Mouse (Mus musculus): Measurements from ENCODE around the gene Psmc3ip. TPM values are rescaled to one million over a fixed set of nuclear protein-coding genes. Genes with fewer than 3 reads are reported as not detected.

The Psmc3ip gene
- total and polyA plus RNA-seq, 2 experiments from 2014 or later, result 5.3 to 10.3 TPM

DNA sequence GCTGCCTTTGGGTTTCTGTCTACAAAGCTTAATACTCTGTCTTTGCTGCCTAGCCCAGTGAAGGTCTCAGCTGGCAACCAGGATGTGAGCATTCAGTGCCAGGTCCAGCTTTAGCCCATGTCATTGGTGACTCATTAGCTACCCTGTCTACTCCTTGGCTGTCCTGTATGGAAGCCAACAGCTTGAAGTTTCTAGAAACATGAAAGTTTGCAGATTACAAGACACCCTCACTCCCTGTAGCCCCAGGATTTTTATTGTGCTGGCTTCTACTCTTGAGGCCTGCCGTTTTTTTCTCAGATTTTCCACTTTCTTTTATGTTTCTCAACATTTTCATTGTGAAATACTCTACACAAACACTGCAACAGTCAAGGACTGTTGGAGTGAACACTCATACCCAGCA, 5.3 kb downstream of the Psmc3ip start:
- Histone ChIP-seq H3K4me2 (ENCODE audit: low read depth, low read length, poor library complexity, severe bottlenecking) (no peak overlapping the region), H3K4me3 (ENCODE audit: low read depth, low read length) (no peak overlapping the region), H3K9ac (replicated peaks; ENCODE audit: low read length, poor library complexity, severe bottlenecking) (no peak overlapping the region), H3K9me3 (ENCODE audit: low read length) (no peaks in the 10 kb centered on the region), H3K36me3 (ENCODE audit: insufficient read depth, low read length) (peaks cover 51% of the 10 kb centered on the region), H3K27me3 (ENCODE audit: insufficient read depth, low read length) (no peaks in the 10 kb centered on the region), H3K4me1 (ENCODE audit: insufficient read depth, low read length) (peaks cover 12% of the 10 kb centered on the region), H3K27ac (ENCODE audit: low read depth, low read length) (no peak overlapping the region)
- ATAC-seq (ENCODE audit: low FRiP score) (no peak), DNase-seq (ENCODE audit: low spot score) (no peak)
- TF ChIP-seq CTCF (IDR thresholded peaks at IDR 0.05), result no peak
- 89% methylated on average over 1 of the region's 1 CpGs for WGBS

DNA sequence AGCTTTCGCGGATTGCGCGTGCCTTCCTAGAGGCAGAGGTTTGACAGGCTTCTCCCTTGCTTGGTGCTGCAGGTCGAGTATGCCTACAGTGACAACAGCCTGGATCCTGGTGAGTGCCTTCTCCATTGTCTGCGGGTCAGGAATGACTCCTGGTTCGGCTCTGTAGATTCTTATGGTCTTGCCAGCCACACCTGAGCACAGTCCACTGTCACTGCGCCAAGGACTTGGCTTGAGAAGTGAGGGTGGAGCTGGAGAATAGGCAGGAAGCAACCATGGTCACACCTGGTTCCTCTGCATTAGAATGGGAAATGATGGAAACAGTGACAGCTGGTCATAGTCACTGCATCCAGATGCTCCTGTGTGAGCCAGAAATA, 7.6 kb downstream of the Psmc3ip start:
- Histone ChIP-seq H3K27me3 (ENCODE audit: insufficient read depth, low read length) (no peaks in the 10 kb centered on the region), H3K4me3 (ENCODE audit: low read depth, low read length) (peak overlapping the region; percentile 81), H3K9me3 (ENCODE audit: low read length) (no peaks in the 10 kb centered on the region), H3K4me2 (ENCODE audit: low read depth, low read length, poor library complexity, severe bottlenecking) (peak overlapping the region; percentile 88), H3K4me1 (ENCODE audit: insufficient read depth, low read length) (peaks cover 20% of the 10 kb centered on the region), H3K36me3 (ENCODE audit: insufficient read depth, low read length) (peaks cover 46% of the 10 kb centered on the region), H3K9ac (replicated peaks; ENCODE audit: low read length, poor library complexity, severe bottlenecking) (peak overlapping the region; percentile 91), H3K27ac (ENCODE audit: low read depth, low read length) (peak overlapping the region; percentile 81)
- 10% methylated on average over 8 of the region's 8 CpGs for WGBS
- DNase-seq (ENCODE audit: low spot score) (peak; percentile 38), ATAC-seq (ENCODE audit: low FRiP score) (no peak)
- no peak for TF ChIP-seq CTCF (IDR thresholded peaks at IDR 0.05)

- peak within 1 kb of the TSS; percentile 88 for H3K4me2 ChIP-seq (ENCODE audit: low read depth, low read length, poor library complexity, severe bottlenecking)
- no peaks in the 10 kb centered on the region for H3K27me3 ChIP-seq (ENCODE audit: insufficient read depth, low read length)
- H3K36me3 ChIP-seq (ENCODE audit: insufficient read depth, low read length), result peaks cover 40% of the 10 kb centered on the region
- H3K4me3 ChIP-seq (ENCODE audit: low read depth, low read length), result peak within 1 kb of the TSS; percentile 81
- TF ChIP-seq CTCF (IDR thresholded peaks at IDR 0.05), result no peak
- no peaks in the 10 kb centered on the region for H3K9me3 ChIP-seq (ENCODE audit: low read length)
- 1% methylated on average over 50 of the region's 52 CpGs for WGBS
- peak; percentile 90 for ATAC-seq (ENCODE audit: low FRiP score)
- peak within 1 kb of the TSS; percentile 91 for H3K9ac ChIP-seq (replicated peaks; ENCODE audit: low read length, poor library complexity, severe bottlenecking)
- H3K27ac ChIP-seq (ENCODE audit: low read depth, low read length), result peak within 1 kb of the TSS; percentile 81
- DNase-seq (ENCODE audit: low spot score), result peak; percentile 97
- peaks cover 20% of the 10 kb centered on the region for H3K4me1 ChIP-seq (ENCODE audit: insufficient read depth, low read length)
Measured at GRCm38 (mm10) chr11:101086756-101087681, 8.2 kb downstream of the Psmc3ip start, which contains the start of gene Mlx. TSS of gene Mlx (plus strand) at chr11:101087277.

DNA sequence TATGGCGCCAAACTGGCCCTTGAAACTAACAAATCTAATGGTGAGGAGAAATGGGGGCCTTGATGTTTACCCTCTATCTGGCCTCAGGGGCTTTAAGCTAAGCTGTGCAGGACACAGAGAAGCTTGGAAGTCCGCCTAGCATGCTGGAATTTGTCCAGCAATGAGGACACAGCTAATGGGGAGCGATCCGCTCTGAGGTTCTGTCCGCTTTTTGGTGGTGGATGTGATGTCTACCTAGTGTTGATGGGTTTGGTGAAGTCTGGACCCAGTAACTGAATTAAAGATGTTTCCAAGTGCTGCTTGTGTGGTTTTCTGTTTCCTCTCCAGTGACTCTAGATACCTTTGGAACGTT, 8.9 kb downstream of the Psmc3ip start:
- peak overlapping the region; percentile 30; the same call in 1 of the 2 replicates for H3K9ac ChIP-seq (replicated peaks; ENCODE audit: low read length, poor library complexity, severe bottlenecking)
- peaks cover 20% of the 10 kb centered on the region for H3K4me1 ChIP-seq (ENCODE audit: insufficient read depth, low read length)
- H3K27me3 ChIP-seq (ENCODE audit: insufficient read depth, low read length), result no peaks in the 10 kb centered on the region
- peak overlapping the region; percentile 88 for H3K4me2 ChIP-seq (ENCODE audit: low read depth, low read length, poor library complexity, severe bottlenecking)
- TF ChIP-seq CTCF (IDR thresholded peaks at IDR 0.05), result no peak
- H3K27ac ChIP-seq (ENCODE audit: low read depth, low read length), result peak overlapping the region; percentile 81
- H3K9me3 ChIP-seq (ENCODE audit: low read length), result no peaks in the 10 kb centered on the region
- ATAC-seq (ENCODE audit: low FRiP score) (no peak), DNase-seq (ENCODE audit: low spot score) (no peak)
- H3K4me3 ChIP-seq (ENCODE audit: low read depth, low read length), result peak overlapping the region; percentile 81; the same call in 1 of the 2 replicates
- peaks cover 33% of the 10 kb centered on the region for H3K36me3 ChIP-seq (ENCODE audit: insufficient read depth, low read length)
- WGBS, result 84% methylated on average over 6 of the region's 6 CpGs

- no peak for TF ChIP-seq CTCF (IDR thresholded peaks at IDR 0.05)
- 93% methylated on average over 18 of the region's 18 CpGs for WGBS
- peaks cover 28% of the 10 kb centered on the region for H3K36me3 ChIP-seq (ENCODE audit: insufficient read depth, low read length)
- H3K27ac ChIP-seq (ENCODE audit: low read depth, low read length), result 0 out of 2 replicates have a peak overlapping the region, but pooled peaks have one; percentile 81
- H3K9ac ChIP-seq (replicated peaks; ENCODE audit: low read length, poor library complexity, severe bottlenecking), result 0 out of 2 replicates have a peak overlapping the region, but pooled peaks have one; percentile 30
- H3K4me2 ChIP-seq (ENCODE audit: low read depth, low read length, poor library complexity, severe bottlenecking), result no peak overlapping the region
- peaks cover 2% of the 10 kb centered on the region; the same call in 1 of the 2 replicates for H3K27me3 ChIP-seq (ENCODE audit: insufficient read depth, low read length)
- H3K4me3 ChIP-seq (ENCODE audit: low read depth, low read length), result no peak overlapping the region
- peaks cover 20% of the 10 kb centered on the region for H3K4me1 ChIP-seq (ENCODE audit: insufficient read depth, low read length)
- H3K9me3 ChIP-seq (ENCODE audit: low read length), result no peaks in the 10 kb centered on the region
- no peak for ATAC-seq (ENCODE audit: low FRiP score)
- no peak for DNase-seq (ENCODE audit: low spot score)
Measured at GRCm38 (mm10) chr11:101085617-101086322, 9.5 kb downstream of the Psmc3ip start.

Data from midbrain, postnatal 0 days (tissue).